Mouse (Mus musculus) mouse trophoblast stem cell (cell line): ENCODE results near the gene Eml5.

Experiments used
- in situ Hi-C, 2 experiments: fragments of 300-500 bp; cut with MseI, MboI; formaldehyde crosslinking; loops; 2 replicates in 1 of 2; 3 replicates in 1 of 2; pipeline ENCODE4 v1.15.1; 2025

Gene Eml5

DNA sequence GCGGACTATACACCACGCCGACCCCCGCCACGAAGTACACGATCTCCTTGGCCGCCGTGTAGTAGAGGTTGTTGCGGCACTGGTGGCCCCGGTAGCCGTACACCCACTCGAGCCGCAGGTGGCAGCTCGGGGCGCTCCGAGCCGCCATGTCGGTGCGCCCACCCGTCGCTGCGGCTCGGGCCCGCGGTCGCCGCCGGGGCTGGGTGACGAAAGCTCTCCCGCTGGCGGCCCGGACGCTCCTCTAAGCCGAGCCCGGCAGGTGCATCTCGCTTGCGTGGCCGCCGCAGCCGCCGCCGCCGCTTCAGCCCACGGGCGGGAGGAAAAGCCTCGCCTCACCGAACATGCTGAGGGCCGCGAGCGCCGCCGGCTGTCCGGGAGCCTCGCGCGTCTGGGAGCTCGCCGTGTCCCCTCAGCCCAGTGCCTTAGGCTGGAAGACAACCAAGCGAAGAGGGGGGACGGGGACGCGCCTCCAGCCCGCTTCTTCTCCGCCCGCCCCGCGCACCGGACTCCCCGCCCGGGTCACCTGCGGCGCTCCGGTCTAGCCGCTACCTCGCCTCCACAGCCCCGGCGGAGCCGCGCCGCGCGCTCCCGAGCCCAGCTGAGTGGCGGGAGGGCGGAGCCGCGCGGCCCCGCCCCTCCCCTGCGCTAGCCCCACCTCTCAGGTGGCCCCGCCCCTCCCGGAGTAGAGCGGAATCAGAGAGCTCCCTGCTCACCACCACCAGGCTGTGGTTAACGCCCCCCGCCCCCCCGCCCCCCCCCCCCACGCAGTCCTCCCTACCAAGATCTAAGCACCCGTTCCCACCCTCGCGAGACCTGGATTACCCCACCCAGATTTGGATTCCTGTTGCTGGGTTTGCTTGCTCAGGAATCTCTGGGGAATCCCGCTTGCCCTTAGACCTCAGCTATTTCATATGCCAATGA, at the start of gene Eml5:
TSS of gene Eml5 (minus strand) at position 604 of the 921 bp plus-strand sequence.
- in situ Hi-C loops = no loop called here

DNA sequence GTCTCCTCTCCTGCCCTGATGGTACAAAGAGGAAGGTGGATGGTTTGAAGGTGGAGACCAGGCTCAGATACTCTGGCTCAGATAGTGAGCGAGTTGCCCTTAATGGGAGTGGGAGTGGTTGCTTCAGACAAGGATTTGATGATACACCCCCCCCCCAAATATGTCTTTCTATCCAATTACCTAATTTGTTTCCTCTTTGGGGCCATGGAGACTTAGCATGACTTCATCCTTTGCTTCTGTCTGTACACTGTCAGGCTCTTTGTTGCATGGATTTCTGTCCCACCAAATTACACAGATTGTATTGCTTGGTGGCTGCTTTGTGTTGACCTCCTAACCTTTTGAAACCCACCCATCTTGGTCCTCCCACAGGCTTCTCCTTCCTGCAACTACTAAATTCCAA, 31.6 kb upstream of the Eml5 start:
- in situ Hi-C loops = no loop called here

DNA sequence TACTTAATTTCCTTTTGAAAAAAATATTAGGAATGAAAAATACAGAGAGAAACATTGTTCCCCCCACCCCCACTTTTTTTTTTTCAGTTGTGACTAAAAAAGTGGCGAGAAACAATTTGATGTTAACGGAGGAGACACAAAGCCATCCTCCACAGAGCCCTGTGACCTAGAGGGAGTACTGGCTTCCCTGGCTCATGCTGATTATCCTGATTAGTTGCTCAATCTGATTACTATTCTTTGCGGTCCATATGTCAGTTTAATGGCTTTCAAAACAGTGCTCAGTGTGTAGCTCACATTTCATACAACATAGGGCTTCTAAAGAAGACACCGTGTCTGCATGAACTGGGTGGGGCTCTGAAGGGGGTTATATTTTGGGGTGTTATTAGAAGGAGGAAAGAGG, 31.2 kb upstream of the Eml5 start:
- in situ Hi-C loops = no loop called here

DNA sequence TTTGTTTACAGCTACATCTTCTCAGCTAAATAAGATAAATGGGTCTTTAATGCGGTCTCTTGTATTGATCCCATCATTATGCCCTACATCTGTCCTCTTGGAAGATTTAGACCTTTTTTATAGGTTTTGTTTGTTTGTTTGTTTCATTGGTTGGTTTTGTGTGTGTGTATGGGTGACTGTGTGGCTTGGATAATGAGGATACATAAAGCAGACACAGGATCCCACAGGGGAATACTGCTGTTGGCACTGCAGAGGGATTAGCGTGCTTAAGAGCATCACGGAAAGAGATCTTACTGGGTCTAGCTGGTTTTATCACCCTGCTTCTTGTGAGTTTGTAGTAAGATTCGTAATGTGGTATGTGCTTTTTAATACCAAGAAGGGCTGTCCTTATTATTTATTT, 29.9 kb upstream of the Eml5 start:
- in situ Hi-C loops = no loop called here

DNA sequence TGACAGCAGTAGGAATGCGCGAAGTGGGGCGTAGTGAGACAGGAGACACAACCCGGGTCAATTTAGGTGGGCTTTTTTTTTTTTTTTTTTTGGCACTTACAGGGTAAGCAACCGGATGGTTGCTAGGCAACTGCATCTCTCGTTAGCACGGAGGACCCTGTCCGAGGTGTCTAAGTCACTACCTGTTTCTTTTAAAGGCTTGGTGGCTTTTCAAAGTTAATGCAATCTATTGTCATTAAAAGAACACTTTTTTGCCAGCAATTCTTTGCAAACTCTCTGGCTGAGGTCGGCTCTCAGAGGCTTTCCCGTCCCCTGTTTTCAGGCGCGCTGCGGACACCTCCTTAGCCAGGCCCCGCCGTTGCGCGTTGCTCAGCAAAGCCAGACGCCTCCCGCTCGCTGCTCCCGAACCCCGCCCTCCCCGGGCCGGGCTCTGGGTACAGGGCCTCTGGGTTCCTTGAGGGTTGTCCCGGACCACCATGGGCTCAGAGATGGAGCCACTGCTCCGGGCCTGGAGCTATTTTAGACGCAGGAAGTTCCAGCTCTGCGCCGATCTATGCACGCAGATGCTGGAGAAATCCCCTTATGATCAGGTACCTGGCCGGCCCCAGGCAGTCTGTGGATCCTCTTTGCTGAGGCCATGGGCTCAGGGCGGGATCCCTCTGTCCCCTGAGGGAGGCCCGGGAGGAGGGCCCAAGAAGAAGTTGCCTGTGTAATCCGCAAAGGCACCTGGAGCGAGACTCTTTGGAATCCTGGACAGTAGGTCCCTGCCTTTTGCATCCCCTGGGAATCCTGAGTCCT, 19.1 kb upstream of the Eml5 start, which contains the start of gene Ttc8:
TSS of gene Ttc8 (plus strand) at position 381 of the 798 bp plus-strand sequence.
- in situ Hi-C loops = no loop called here

DNA sequence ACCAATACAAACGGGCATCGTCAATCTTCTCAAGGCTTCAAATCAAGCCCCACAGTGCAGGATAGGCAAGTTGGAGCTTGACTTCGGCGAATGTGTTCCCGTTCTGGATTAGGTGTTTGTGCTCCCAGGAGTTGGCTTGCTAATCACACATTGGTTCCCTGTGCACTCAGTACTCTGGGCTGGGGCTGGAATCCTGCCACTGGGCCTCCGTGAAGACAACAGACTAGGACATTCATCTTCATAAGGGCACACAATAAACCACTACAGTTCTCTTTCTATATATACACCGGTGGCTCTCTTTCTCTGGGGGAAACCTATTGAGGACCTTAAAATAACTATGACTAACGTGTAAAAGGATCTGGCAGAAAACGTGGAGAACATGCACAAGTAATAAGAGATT, 8.8 kb upstream of the Eml5 start:
- in situ Hi-C loops = no loop called here

DNA sequence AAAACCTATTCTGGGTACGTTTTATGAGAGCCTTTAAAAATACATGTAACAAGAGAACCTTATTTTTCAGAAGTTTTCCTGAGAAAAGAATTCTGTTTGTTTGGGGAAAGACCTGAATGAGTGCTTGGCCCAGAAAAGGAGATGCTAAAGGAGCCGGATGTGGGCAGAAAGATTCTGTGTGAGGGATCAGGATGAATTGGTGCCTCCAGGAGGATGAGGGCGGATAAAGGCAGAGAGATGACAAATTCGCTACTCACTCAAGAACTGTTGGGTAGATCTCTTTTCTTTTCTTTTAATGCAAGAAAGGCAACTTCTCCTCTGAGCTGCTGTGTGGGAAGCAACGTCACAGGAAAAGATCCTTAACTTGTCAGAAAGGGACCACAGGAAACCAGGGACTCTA, 4.2 kb upstream of the Eml5 start:
- in situ Hi-C loops = no loop called here

DNA sequence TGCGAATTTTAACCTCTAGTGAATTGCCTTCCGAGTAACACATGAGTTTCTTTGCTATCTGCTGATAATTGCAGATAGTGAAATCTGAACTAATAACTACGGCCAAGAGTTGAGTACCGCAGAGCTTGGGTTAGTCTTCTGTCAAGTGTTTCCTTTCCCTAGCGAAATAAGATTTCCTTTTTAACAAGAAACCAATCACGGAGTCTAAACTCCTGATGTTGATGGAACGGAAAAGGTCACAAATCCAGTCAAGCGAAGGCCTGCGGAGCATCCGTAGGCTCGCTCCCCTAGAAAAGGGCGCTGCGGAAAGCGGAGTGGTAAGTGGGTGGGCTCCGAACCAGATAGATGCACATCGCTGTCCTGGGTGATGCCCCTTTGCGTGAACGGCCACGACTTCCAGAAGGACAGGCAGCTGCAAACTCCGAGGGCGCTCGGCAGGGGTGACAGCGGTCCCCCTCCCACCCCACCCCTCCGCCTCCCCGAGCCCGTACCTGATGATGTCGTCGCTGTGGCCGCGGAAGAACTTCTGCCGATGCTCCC, 873 bp downstream of the Eml5 start:
- in situ Hi-C loops = no loop called here

DNA sequence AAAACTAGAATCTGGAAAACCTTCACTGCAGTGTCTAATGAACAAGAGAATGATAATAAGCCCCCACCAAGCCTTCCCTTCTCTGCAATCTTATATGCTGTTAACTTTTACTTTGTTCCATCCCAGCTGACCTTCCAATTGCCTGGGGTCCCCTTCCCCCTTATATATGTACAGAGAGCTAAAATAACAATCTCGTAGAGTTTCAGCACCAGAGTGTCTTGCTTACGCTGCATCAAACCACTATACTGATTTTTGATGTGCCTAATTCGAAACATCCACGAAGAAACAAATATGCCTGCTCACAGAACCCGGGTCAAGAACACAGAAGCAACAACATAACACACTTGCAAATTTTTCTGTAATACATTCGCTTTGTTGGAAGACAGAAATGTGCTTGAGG, 1.6 kb downstream of the Eml5 start:
- in situ Hi-C loops = no loop called here

DNA sequence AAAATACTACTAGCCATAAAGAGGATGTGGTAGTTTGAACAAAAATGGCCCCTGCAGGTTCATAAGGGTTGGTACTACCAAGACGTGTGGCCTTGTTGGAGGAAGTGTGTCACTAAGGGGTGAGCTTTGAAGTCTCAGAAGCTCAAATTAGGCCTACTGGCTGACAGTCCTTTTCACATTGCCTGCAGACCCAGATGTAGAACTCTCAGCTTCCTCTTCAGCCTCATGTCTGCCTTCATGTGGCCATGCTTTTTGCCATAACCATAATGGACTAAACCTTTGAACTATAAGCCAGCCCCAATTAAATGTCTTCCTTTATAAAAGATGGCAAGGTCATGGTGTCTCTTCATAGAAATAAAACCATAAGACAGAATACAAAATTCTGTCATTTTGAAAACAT, 4.5 kb downstream of the Eml5 start:
- in situ Hi-C loops = no loop called here

DNA sequence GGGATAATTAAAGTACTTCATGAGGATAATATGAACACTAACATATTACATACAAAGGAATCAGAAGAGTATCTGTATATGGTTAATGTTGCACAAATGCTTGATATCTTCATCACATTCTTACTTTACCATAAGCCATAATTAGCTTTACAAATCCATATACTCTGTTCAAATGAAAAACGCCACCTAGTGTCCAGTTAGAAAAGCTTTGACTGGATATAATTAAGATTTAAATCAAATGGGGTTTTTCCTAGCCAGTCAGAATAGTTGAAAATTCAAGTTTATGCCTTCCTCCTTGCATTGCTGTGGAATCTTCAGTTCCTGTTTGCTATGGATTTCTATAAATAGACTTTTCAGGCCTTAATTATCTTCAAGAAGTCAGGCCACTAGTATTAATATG, 16.8 kb downstream of the Eml5 start:
- in situ Hi-C loops = no loop called here

DNA sequence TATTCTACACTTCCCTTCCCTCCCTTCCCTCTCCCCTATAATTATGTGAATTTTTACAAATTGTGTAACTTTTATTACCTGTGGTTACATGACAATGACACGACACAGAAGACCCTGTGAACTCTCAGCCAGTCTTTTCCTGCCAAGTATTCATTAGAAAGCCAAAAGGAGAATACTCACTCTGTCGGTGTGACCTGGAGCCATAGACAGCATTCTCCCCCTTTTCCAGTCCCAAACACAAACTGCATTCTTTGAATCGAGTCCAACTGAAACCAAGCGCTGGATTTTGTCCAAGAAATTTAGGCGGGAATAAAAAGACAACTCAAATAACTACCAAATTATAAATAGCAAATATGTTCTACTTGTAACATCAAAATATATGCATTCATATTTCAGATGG, 19.5 kb downstream of the Eml5 start:
- in situ Hi-C loops = no loop called here

DNA sequence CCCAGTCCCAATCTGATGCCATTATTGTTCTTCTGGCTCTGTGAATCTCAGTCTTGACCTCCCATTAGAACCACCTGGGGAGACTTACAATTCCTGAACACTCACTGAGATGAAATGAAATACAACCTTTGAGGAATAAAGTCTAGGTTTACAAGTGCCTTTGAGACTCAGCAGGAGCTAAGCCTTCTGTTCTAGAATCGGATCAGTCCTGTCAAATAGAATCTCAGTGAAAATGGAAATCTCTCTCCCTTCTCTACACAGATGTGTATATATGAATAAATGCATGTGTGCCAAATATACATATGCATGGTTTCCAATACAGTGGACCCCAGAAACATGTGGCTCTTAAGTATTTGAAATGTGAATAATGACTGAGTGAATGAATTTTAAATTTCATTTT, 22.6 kb downstream of the Eml5 start:
- in situ Hi-C loops = no loop called here

DNA sequence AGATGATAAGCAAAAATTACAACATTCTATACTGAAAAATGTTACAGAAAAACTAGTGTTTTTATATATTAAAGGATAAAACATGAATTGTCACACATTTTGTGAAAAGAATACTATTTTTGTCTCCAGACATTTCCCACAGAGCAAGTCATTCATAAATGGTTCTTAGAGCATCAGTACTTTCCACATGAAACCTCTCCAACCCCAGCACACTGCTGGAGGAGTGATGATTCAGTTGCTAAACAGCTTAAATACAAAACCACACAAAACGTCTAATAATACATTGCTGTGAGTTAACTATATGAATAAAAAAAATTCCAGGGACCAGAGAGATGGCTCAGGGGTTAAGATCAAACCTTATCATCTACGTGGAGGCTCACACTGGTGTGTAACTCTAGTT, 26.1 kb downstream of the Eml5 start:
- in situ Hi-C loops = no loop called here

DNA sequence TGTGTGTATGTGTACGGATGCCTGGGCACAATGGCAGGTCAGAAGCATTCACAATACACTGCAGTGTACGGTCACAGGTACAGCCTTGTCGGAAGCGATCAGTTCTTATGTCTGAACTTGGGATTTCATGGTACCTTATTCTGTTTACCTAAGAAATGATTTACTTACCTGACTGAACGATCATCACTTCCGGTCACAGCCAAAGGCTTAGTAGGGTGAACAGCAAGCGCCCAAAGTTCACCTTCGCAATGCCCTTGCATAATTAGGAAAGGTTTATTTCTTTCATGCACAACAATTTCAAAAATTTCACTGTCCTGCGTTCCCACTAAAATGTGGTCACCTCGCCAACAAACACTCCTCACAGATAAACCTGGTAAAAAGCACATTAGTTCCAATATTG, 28.4 kb downstream of the Eml5 start:
- in situ Hi-C loops = no loop called here

DNA sequence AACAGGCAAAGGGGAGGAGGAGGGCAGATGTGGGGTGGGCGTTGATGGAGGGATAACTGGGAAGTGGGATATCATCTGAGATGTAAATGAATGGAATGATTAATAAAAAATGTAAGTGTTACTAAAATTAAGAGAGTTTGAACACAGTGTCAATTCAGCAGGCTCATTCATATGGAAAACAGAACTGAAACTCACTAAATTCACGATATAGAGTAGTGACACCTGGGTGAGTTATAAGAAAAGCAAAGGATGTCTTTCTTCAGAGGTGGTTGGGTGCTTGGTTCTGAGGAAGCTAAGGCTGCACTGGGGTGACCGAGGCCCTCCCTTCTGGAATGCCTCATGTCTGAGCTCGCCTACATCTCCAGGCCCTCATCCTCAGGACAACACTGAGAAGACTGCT, 37.8 kb downstream of the Eml5 start:
- in situ Hi-C loops = no loop called here

DNA sequence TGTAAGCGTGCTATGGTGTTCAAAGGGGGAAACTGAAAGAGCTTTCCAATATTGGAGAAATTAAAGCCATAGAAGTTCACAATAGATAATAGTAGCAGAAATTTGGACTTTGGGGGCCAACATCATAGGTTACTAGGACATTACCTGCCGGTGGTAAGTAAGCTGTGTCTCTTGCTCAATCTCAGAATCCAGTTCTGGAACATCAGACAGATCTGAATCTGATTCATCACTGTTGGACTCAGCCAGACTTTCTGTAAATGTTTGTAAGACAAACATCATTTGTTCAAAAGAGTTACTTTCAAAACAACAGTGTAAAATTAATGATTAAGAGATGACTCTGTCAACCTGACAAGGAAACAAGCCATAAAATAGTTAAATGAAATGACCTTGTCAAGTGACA, 41.0 kb downstream of the Eml5 start:
- in situ Hi-C loops = no loop called here

DNA sequence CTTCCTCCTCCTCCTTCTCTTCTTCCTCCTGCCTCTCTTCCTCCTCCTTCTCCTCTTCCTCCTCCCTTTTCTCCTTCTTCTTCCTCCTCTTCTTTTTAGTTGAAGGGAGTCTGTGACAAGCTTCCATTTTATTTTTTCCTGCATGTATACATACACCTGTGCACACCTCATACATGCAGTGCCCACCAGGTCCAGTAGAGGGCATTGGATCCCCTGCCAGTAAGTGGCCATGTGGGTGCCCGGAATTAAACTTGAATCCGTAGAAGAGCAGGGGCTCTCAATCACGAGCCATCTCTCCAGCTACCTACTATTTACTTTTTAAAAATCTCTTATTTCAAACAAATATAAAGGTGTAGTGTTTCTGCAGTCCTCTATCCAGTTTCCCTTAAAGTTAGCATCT, 50.5 kb downstream of the Eml5 start:
- in situ Hi-C loops = no loop called here

DNA sequence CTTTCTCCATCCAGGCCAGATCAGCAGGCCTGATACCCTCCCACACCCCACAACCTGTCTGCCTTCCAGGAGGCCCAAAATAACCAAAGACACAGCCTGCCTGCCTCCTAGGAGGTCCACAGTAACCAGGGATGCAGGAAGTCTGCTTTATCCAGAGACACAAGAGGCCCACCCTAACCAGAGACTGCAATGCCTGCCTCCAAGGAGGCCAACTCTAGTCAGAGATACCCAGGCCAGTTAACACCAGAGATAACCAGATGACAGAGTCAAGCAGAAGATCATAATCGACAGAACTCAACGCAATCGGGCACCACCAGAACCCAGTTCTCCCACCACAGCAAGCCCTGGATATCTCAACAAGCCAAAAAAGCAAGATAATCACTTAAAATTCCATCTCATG, 56.5 kb downstream of the Eml5 start:
- in situ Hi-C loops = no loop called here

DNA sequence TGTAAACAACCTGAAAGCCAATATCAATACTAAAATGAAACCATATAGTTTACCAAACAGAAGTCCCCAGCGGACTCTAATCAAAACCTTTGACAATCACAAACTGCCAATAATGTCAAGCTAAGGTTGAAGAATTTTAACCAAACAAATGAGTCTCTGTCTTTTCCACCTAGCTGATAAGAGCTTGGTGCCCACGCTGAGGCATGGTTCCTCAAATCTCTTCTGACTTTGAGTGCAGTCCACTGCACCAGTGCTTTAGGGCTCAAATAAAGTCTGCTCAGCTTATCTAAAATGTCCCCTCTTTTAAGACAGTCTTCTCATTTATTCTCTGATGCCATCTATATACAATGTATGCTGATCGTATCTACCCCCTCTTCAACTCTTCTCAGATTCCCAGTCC, 61.1 kb downstream of the Eml5 start:
- in situ Hi-C loops = no loop called here

DNA sequence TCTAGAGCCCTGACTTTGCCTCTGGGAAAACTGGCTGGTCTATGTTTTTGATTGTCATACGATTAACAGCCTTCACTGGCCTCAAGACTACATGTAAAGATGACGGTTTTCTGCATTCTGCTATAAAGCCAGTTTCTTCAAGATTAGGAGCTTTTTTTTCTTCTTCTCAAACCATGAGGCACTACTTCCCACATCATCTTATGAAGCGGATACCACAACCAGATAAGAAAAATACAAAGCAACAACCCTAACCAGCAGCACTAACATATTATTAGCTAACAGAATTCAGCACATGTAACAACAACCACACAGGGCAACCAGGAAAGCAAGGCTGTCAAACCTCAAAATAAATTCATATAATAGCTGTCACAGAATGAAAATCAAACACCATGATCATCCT, 63.3 kb downstream of the Eml5 start:
- in situ Hi-C loops = no loop called here

DNA sequence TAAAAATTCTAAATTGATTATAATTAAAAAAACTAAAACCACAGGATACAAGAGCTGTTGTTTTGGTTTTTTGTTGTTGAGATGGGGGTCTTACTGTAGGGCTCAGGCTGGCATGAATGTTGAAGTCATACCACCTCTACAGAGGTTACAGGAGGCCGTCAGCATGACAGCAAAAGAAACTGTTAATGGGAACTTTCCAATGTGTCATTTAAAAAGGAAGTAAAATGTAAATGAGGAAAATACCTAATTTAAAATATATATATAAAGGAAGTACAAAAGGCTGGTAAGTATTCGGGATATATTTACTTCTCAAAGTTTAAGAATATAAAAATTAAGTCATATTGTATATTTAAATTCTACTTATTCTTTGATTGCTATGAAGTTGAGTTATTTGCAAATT, 65.8 kb downstream of the Eml5 start:
- in situ Hi-C loops = no loop called here

DNA sequence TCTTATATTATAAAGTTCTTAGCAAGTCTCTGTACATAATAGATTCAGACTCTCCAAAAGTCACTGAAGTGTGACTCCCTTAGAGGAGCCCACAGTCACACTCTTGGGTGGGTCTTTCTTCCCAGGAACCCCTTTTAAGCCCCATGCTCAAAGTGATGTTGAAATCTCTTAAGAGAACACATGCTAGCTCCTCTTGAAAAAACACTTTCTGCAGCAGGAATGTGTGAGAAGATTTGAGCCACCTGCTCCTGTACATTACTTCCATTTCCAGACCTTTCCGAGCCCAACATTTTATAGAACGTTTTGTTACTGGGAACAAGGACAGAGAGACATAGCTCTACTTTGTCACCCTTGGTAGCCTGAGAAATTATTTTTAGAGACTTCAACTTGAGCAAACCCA, 66.4 kb downstream of the Eml5 start:
- in situ Hi-C loops = no loop called here
